Mouse (Mus musculus) cerebellum, adult 2 months (tissue): ENCODE data around the gene Neurl1b.
A peak's percentile ranks its signal among the peaks of the same experiment; 100 is the strongest.

ENCODE experiments used
- CTCF ChIP-seq: fragments of 200-500 bp; IDR thresholded peaks from 2 replicates; pipeline ENCODE4 v1.5.1; 2011; ENCODE audit warnings: low read depth, mild to moderate bottlenecking, control low read depth, low read length, moderate library complexity, borderline replicate concordance; ENCODE audit not compliant: insufficient read depth
- POLR2A ChIP-seq: fragments of 200-500 bp; IDR thresholded peaks from 2 replicates; pipeline ENCODE4 v1.6.1; 2011; ENCODE audit warnings: low read length, control low read depth, borderline replicate concordance; ENCODE audit not compliant: insufficient read depth

- TF ChIP-seq POLR2A: no peak
- peak; percentile 98 for TF ChIP-seq CTCF
These were observed 48.1 kb downstream of the Neurl1b start for GRCm38 (mm10) chr17:26462634-26463170.
